Mouse (Mus musculus) liver, postnatal 0 days (tissue): ENCODE results near the gene Zfp607b.

ENCODE experiments used
- CTCF ChIP-seq: sonication (generic); IDR thresholded peaks from 2 replicates; pipeline ENCODE4 v1.5.1; 2016; ENCODE audit warnings: antibody characterized with exemption, low read depth
- EP300 ChIP-seq: IDR thresholded peaks from 2 replicates; pipeline ENCODE4 v1.6.1; 2016; ENCODE audit warnings: antibody characterized with exemption, low read depth, mild to moderate bottlenecking

DNA sequence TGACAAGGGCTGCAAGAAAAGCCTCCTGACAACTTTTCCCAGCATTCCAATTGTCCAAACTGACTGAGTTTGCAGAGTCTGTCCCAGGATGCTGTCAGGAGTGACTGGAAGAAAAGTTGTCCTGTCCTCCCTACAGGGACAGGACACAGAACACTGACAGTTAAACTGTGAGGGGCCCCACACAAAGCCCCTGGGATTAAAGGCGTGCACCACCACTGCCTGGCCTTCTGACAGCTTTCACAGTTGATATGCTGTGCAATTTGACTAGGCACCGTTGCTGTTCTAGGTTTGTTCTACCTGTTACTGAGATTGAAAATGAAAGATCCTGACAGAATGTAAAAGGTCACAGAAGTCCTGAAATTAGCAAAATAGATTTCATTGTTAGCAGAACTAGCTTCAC is 38.3 kb downstream of the Zfp607b start:
- TF ChIP-seq CTCF, result no peak
- TF ChIP-seq EP300, result no peak
